Comparison of ENCODE assay signal across 7 mouse cellular contexts in genomic region chr3:107035521-107036457, GRCm38 (mm10). TPM values are rescaled to one million over a fixed set of nuclear protein-coding genes. Genes with fewer than 3 reads are reported as not detected.
DNase-seq lines count a peak whose midpoint lies in the region; ATAC-seq and TF ChIP-seq lines count a peak whose summit lies in the region.

Gene Kcna3 (plus strand): TSS chr3:107036169.

- 0 out of 2 replicates have a peak, but pooled peaks have one; percentile 5 for TF ChIP-seq POLR2A in limb, embryonic 14.5 days (IDR thresholded peaks at IDR 0.05; ENCODE audit: borderline replicate concordance, extremely low read depth, insufficient read depth, insufficient read length)
- peak; percentile 14; the same call in 1 of the 2 replicates for TF ChIP-seq POLR2A in spleen, adult 2 months (IDR thresholded peaks at IDR 0.05; ENCODE audit: low read depth, low read length)

- H3K9me3 ChIP-seq in intestine, embryonic 16.5 days (ENCODE audit: control insufficient read depth, low read length): no peaks in the 10 kb centered on the region
- no peaks in the 10 kb centered on the region for H3K9me3 ChIP-seq in limb, embryonic 14.5 days (ENCODE audit: control insufficient read depth, low read length)
- no peaks in the 10 kb centered on the region for H3K9me3 ChIP-seq in midbrain, embryonic 15.5 days

- TF ChIP-seq CTCF in spleen, adult 2 months (IDR thresholded peaks at IDR 0.05; ENCODE audit: extremely low read depth, insufficient read depth, insufficient read length, insufficient replicate concordance): no peak

- H3K4me1 ChIP-seq in intestine, embryonic 16.5 days (ENCODE audit: control insufficient read depth, insufficient read depth, low read length): peaks cover 4% of the 10 kb centered on the region
- 0 out of 2 replicates have a peak, but pooled peaks cover 2% of the 10 kb centered on the region for H3K4me1 ChIP-seq in limb, embryonic 14.5 days (ENCODE audit: control insufficient read depth, insufficient read depth, low read length)
- H3K4me1 ChIP-seq in midbrain, embryonic 15.5 days: peaks cover 49% of the 10 kb centered on the region
- peaks cover 8% of the 10 kb centered on the region; the same call in 1 of the 2 replicates for H3K4me1 ChIP-seq in spleen, adult 2 months (ENCODE audit: control insufficient read depth, insufficient read depth, insufficient read length)

- peak within 1 kb of the TSS; percentile 73 for H3K9ac ChIP-seq in intestine, embryonic 16.5 days (ENCODE audit: low read depth, low read length)
- peak within 1 kb of the TSS; percentile 81 for H3K9ac ChIP-seq in limb, embryonic 14.5 days (ENCODE audit: low read depth, low read length, severe bottlenecking)
- H3K9ac ChIP-seq in midbrain, embryonic 15.5 days: peak within 1 kb of the TSS; percentile 79

- WGBS in intestine, embryonic 16.5 days: under 1% methylated on average over 80 of the region's 80 CpGs
- 2% methylated on average over 35 of the region's 80 CpGs for WGBS in limb, embryonic 14.5 days
- WGBS in midbrain, embryonic 15.5 days: under 1% methylated on average over 65 of the region's 80 CpGs
- WGBS in spleen, adult 2 months: 1% methylated on average over 53 of the region's 80 CpGs

- peak; percentile 77 for DNase-seq in adrenal gland, postnatal 10 days
- peak; percentile 86 for DNase-seq in embryo, embryonic 10.5 days (ENCODE audit: low spot score)
- DNase-seq in gastrocnemius, postnatal 4 days (ENCODE audit: low spot score in 2 of 2): peak; percentile 62 to 77
- peak; percentile 80 for DNase-seq in limb, embryonic 14.5 days (ENCODE audit: low spot score)
- peak in 1 of 2 experiments; percentile 79 for DNase-seq in spleen, adult 2 months (ENCODE audit: low read depth in 1 of 2, low spot score in 2 of 2)

- H3K4me2 ChIP-seq in intestine, embryonic 16.5 days (ENCODE audit: low read depth, low read length): peak within 1 kb of the TSS; percentile 98
- peak within 1 kb of the TSS; percentile 88 for H3K4me2 ChIP-seq in limb, embryonic 14.5 days (replicated peaks; ENCODE audit: low read depth, low read length, severe bottlenecking)
- peak within 1 kb of the TSS; percentile 65 for H3K4me2 ChIP-seq in midbrain, embryonic 15.5 days

- H3K36me3 ChIP-seq in intestine, embryonic 16.5 days (ENCODE audit: control insufficient read depth, insufficient read depth, low read length): no peaks in the 10 kb centered on the region
- no peaks in the 10 kb centered on the region for H3K36me3 ChIP-seq in limb, embryonic 14.5 days (ENCODE audit: control insufficient read depth, insufficient read depth, low read length)
- H3K36me3 ChIP-seq in midbrain, embryonic 15.5 days (replicated peaks): no peaks in the 10 kb centered on the region
- no peaks in the 10 kb centered on the region for H3K36me3 ChIP-seq in spleen, adult 2 months (ENCODE audit: control insufficient read depth, insufficient read depth, low read length)

- peak; percentile 97 for ATAC-seq in intestine, embryonic 16.5 days
- peak; percentile 94 for ATAC-seq in limb, embryonic 14.5 days (ENCODE audit: low FRiP score, low read depth)
- peak; percentile 95 for ATAC-seq in midbrain, embryonic 15.5 days (replicated peaks)

- H3K27ac ChIP-seq in intestine, embryonic 16.5 days (ENCODE audit: low read length): no peak within 1 kb of the TSS
- H3K27ac ChIP-seq in limb, embryonic 14.5 days (replicated peaks; ENCODE audit: low read depth, low read length): peak within 1 kb of the TSS; percentile 63
- H3K27ac ChIP-seq in midbrain, embryonic 15.5 days: peak within 1 kb of the TSS; percentile 89
- H3K27ac ChIP-seq in spleen, adult 2 months (ENCODE audit: insufficient read depth, low read length): peak within 1 kb of the TSS; percentile 93

- H3K4me3 ChIP-seq in intestine, embryonic 16.5 days (ENCODE audit: low read length): peak within 1 kb of the TSS; percentile 71
- peak within 1 kb of the TSS; percentile 71 for H3K4me3 ChIP-seq in limb, embryonic 14.5 days (replicated peaks; ENCODE audit: low read length)
- peak within 1 kb of the TSS; percentile 70 for H3K4me3 ChIP-seq in midbrain, embryonic 15.5 days
- H3K4me3 ChIP-seq in spleen, adult 2 months (ENCODE audit: extremely low read depth, insufficient read depth, insufficient read length): peak within 1 kb of the TSS; percentile 79

- peaks cover 13% of the 10 kb centered on the region for H3K27me3 ChIP-seq in intestine, embryonic 16.5 days (replicated peaks; ENCODE audit: control insufficient read depth, insufficient read depth, low read length)
- H3K27me3 ChIP-seq in limb, embryonic 14.5 days (ENCODE audit: control insufficient read depth, insufficient read depth, low read length): peaks cover 8% of the 10 kb centered on the region; the same call in 1 of the 2 replicates
- no peaks in the 10 kb centered on the region for H3K27me3 ChIP-seq in midbrain, embryonic 15.5 days (replicated peaks)
- H3K27me3 ChIP-seq in spleen, adult 2 months (ENCODE audit: control insufficient read depth, insufficient read depth, low read length): no peaks in the 10 kb centered on the region

RNA-seq across cellular contexts. Expression of gene Kcna3, which starts in this region (rescaled TPM):
- total RNA-seq in adrenal gland, postnatal 10 days (2021): 1 to 10 TPM in 1 of 2 experiments, under 1 TPM in 1; 1.00 to 1.2 TPM
- under 1 TPM; 0.54 to 0.98 TPM for total RNA-seq in gastrocnemius, postnatal 4 days (2021)
- polyA plus RNA-seq in intestine, embryonic 16.5 days (2015; fragmentation: Nextera tagmentation; extraction: Ambion mirVana): 0.73 and 0.88 TPM in 2 replicates
- 0.69 and 1.1 TPM in 2 replicates for polyA plus RNA-seq in limb, embryonic 14.5 days (2012; rRNA removed)
- polyA plus RNA-seq in limb, embryonic 14.5 days (2014; fragmentation: Nextera tagmentation; extraction: Ambion mirVana): 1.0 and 1.1 TPM in 2 replicates
- 18.8 and 22.1 TPM in 2 replicates for polyA plus RNA-seq in midbrain, embryonic 15.5 days (2015; fragmentation: Nextera tagmentation; extraction: Ambion mirVana)
- 21.0 and 32.2 TPM in 2 replicates for polyA plus RNA-seq in spleen, adult 2 months (2012; rRNA removed)

Comparison
In these comparisons a context has a peak if more than half of its experiments do, and no peak if none do; other contexts are left out.
1. Peak in DNase-seq in gastrocnemius, postnatal 4 days; RNA of the gene not detected or under 1 TPM.
2. Peak in ATAC-seq, H3K4me3 ChIP-seq, H3K9ac ChIP-seq and H3K4me2 ChIP-seq in intestine, embryonic 16.5 days; RNA of the gene not detected or under 1 TPM.